Mouse (Mus musculus) forelimb bud, embryonic 11.5 days (tissue): ENCODE measurements around the gene Prkx.
A peak's percentile ranks its signal among the peaks of the same experiment; 100 is the strongest.

Source experiments
- DNase-seq: peaks from one replicate; pipeline ENCODE4 v3.0.0-alpha.2; 2012; ENCODE audit warnings: low read depth, low spot score

The Prkx gene

DNA sequence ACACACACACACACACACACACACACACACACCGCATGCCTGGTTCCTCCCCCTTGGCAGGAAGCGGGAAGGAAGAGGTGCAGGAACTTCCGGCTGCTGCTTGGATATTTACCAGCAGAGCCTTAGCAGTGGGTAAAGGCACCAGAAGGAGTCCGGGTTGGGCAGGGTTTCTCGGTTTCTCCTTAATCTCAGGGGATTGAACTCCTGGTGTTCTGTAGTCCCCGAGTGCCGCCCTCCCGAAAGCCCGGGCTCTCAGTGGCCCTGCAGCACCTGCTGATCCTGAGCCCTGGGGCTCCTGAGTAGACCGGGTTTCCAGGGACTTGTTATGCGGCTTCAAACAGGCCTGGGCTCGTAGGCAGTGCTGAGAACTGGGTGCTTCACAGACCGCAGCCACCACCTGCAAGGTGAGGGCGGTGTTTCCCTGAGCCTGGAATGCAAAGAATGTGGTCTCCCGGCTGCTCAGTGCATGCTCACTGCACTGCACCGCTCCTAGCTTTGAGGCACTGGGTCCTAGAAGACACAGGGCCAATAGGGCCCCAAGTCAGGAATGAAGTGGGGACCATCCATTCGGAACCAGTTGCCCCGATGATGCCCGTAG lies at the start of gene Prkx:
Gene Prkx, minus strand, starts transcription at position 41 of the 598 bp plus-strand sequence.
- DNase-seq = peak; percentile 35

GRCm38 (mm10) chrX:77812031-77812430 lies 16.0 kb upstream of the Prkx start:
- DNase-seq = peak; percentile 5

DNA sequence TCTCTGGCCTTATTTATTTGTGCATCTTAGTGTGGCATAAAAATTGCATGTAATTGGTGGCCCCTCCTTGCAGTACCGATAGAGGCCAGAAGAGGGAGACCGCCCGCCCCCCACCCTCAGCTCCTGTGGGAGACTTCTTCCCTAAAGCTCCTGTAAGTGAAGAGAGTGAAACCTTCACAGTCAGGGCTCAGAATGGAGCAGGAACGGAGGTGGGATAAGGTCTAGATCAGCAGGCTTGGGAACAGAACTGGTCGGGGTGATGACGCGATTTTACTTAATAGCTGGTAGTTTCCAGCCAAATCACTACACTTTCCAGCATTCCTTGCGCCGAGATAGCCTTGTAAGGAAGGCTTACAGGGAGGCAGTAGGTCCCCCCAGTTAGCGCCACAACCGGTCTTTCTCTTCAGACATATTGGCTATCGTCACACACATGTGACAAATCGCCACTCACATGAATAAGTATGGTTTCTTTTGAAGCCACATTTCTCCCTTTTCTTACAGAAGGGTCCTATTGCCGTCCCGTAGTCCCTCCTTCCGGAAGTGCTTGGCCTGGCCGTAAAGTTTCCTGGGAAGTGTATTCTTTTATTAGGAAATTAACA lies 14.6 kb upstream of the Prkx start:
- peak; percentile 52 for DNase-seq

GRCm38 (mm10) chrX:77808602-77809001 lies 12.5 kb upstream of the Prkx start:
- DNase-seq = peak; percentile 14

- no peak for DNase-seq
These were observed 6.2 kb upstream of the Prkx start for GRCm38 (mm10) chrX:77802293-77802692.

- DNase-seq = no peak
These were observed 5.5 kb upstream of the Prkx start for GRCm38 (mm10) chrX:77801543-77801942.

- no peak for DNase-seq
These were observed 3.5 kb upstream of the Prkx start for GRCm38 (mm10) chrX:77799554-77799953.

DNA sequence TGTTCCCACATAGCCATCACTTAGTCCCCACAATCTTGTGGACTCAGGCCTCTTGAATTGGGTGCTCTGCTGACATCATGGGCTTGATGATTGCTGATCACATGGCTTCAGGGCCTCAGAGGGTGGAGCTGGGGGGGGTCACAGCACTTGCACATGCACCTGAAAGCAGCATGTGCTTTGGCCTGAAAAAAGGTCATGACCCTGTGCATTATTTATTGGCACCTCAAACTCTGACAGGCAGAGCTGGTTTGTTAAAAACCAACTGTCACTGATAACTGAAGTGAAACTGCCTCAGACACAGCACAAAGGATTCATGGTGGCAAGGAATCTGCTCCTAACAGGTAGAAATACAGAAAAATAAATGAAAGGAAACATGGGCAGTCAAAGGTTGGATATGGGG lies 1.7 kb upstream of the Prkx start:
- no peak for DNase-seq

- DNase-seq = no peak
These were observed 838 bp upstream of the Prkx start for GRCm38 (mm10) chrX:77796916-77797315.

DNA sequence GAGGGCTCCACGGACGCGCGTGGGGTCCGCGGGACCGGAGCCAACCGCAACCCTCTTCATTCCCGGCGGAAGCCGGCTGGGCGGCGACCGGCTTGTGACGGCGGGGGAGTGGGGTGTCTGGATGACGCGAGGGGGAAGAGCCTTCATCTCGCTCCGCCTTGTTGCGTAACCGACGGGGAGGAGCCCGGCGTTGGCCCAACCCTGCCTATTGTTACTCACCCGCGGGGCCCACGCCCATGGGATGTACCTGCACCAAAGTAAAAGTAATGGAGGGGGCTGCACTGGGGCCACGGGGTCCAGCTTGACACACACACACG lies 262 bp downstream of the Prkx start:
- peak; percentile 84 for DNase-seq

DNA sequence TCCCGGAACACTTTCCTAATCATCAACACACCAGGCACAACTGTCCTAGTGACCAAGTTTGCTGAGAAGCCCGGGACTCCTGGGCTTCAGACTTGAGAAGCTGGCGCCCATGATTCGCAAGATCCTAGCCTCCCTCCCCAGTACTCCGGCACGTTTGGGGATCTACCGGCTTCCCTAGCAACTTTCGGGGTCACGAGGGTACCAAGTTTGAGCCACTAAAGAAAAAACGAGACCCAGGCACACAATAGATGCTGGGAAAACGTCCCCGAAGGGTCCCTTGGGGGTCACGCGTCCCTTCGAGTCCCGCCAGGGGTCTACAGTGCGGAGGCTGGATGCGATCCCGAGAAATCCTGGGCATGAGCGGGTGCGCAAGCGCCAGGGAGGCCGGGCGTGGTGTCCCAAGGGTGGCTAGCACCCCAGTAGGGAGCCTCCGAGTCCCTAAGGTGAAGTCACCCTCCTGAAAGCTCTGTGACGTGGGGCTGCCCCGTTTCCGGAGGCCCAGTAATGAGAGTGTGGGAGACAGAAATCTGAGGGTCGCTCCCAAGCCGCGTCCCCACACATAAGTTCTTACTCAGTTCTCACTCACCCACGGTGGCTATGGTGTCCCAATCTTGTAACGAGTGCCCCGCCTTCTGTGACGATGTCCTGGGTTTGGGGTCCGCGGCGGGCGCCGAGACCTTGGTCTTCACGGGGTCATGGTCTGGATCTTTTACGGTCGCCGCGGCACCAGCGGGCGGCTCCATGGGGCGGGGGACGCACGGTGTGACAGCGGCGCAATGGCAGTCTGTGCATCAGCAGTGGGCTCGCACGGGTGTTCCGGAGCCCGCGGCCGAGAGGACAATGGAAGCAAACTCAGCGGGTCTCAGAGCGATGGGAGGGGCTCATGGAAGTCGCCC lies 868 bp downstream of the Prkx start:
- DNase-seq = no peak

DNA sequence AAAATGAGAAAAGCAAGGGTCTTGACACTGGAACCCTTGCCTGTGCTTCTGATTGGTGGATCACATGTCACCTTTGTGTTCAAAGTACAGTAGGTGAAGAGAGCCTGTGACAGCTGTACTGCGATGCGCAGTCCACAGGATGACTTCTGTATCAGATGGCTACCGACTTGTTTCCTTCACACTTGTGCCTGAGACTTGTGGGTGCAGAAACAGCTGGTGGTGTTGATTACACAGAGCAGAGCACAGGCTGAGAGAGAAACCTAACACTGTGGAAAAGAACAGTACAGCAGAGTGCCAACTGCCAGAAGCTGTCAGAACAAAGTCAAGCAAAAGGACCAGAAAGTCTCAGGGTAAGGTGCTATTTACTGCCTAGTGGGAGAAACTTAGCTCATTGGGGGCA lies 7.4 kb downstream of the Prkx start:
- DNase-seq = no peak

- DNase-seq = no peak
These were observed 9.7 kb downstream of the Prkx start for GRCm38 (mm10) chrX:77786354-77786753.

DNA sequence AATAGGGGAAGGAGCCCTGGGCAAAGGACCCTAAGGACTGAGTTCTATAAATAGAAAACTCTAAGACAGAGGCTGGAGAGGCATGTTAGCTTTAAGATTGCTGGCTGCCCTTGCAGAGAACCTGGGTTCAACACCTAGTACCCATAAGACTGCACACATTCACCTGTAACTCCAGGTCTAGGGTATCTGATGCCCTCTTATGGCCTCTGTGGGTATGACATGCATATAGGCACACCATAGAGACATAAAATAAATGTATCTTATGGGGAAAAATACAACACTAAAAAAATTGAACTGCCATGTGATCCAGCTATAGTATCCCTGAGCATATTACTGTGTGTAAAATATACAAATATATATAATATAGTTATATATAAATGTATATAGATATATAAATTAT lies 18.3 kb downstream of the Prkx start:
- no peak for DNase-seq

DNA sequence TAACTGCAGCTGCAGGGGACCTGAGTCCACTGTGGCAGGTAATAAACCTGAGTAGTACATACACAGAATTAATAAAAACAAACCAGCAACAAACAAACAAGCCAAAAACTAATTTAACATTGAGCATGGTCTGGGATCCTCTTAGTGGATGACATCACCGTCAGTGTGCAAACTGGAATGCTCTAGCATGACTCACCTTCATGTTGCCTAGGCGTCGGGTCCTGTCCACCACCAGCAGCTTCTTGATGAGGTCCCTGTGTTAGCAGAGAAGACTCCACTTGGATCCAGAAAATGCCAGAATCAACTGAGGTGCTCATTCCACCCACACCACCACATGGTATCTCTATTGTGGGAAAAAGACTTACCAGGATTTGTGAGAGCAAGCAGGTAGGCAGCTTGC lies 30.9 kb downstream of the Prkx start:
- DNase-seq = no peak

DNA sequence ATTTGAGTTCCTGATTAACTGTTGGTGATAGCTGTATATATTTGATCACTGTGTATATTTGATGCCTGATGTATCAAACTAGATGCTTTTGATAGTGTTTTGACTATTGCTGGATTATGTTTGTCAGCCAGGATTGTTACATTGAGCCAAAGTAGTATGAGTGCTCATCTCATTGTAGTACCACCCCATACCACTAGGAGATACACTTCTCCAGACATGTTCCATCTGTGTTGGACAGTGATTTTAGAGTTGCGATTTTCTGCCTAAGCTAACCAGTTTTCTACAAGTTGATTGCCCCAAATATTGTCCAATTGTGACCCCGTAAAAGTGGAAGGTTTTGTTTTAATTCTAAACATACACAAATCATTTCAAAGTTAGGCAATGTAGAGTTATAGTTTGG lies 51.8 kb downstream of the Prkx start:
- peak; percentile 4 for DNase-seq

DNA sequence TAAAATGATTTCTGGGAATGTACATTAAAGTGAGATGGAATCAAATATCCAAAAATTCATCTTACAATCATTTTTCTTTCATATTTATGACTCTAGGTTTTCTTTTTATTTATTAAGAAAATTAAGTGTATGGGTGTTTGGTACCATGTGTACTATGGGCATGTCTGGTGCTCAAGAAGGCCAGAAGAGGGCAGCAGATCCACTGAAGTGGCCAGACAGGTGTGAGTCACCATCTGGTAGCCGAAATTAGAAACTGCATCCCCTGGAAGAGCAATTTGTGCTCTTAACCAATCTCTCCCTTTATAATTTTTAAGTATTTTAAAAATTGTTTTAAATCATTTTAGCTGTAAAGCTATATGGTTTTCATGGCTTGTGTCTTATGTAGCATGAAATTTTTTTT lies 54.7 kb downstream of the Prkx start:
- peak; percentile 30 for DNase-seq

- no peak for DNase-seq
These were observed 62.0 kb downstream of the Prkx start for GRCm38 (mm10) chrX:77733930-77734536.

DNA sequence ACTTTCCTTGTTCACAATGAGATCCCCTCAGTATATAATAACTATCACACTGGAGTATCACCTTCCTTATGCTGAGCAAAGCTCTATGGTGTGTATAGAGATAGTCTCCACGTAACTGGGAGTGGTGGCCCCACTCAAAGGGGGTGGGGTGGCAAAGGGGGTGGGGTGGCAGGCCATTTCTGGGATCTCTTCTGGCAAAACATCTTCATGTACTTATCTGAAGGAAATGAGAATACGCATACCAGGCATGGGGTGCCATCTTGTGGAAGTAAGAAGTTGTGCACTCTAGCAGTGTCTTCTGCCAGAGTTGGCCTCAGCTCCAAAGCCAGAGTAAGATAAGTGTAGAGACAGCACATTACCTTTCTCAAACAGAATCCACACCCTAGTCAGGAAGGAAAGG lies 75.8 kb downstream of the Prkx start:
- peak; percentile 23 for DNase-seq
